Mouse (Mus musculus): ENCODE data around the gene Slirp. TPM values are rescaled to one million over a fixed set of nuclear protein-coding genes. Genes with fewer than 3 reads are reported as not detected.

Slirp gene
- total RNA-seq, 2 experiments from 2014 or later: 141 to 180 TPM

DNA sequence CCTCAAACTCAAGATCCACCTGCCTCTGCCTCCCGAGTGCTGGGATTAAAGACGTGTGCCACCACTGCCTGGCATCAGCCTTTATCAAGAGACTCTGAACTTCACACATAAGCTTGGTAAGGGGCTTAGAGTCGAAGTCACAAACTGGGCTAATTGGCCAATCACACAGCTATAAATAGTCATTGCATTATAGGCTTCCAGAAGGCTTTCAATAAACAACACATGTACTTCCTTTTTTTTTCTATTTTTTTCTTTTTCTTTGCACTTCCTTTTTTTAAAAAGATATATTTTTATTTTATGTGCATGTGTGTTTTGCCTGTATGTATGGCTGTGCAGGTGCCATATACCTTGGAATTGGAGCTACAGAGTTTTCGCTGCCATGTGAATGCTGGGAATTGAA is 28.3 kb upstream of the Slirp start:
- intact Hi-C loops (cut with DNase I): loop anchor here (5.0 kb wide), 1 partner anchor 148 kb away; the partner anchor contains the start of genes Ahsa1 and Vipas39
- Histone ChIP-seq H3K27ac (no peak overlapping the region), H3K4me3 (no peak overlapping the region)
- TF ChIP-seq CTCF (IDR thresholded peaks at IDR 0.05): no peak
- DNase-seq: no peak

DNA sequence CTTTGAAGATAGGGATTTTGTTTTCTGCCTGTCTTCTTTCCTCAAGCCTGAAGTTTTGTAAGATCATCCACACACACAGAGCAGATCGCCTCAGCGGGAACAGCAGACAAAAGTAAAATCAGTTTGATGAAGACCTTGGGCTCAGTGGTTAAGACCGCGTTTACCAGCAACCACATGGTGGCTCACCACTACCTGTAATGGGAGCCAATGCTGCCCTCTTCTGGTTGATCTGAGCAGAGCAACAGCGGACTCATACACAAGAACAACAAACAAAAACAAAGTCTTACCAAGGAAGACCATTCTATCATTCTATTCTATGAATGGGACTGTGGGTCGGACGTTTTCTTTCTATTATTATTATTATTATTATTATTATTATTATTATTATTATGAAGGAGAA is 27.0 kb upstream of the Slirp start:
- no peak overlapping the region for H3K4me3 ChIP-seq
- no peak overlapping the region for H3K27ac ChIP-seq
- TF ChIP-seq CTCF (IDR thresholded peaks at IDR 0.05): peak; percentile 74
- intact Hi-C loops (cut with DNase I): loop anchor here (5.0 kb wide), 1 partner anchor 149 kb away; the partner anchor contains the start of genes Ahsa1 and Vipas39
- DNase-seq: peak; percentile 56

DNA sequence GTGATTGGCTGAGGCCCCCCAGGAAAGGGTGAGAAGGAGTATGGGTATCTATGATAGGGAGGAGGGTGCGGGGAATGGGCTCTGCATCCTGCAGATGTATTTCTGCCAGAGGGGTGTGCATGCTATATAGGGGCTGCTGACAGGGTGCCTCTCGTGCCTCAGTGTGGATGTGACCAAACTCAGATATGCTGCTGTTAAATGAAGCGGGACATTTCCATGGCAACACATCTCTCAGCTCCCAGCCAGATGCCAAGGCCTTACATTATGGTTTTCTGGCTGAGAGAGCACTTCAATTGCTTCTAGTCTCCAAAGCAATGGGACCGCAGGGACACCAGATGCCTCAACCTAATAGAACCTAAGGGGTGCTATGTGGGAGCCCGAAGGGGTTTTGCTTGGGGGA is 24.8 kb upstream of the Slirp start:
- Histone ChIP-seq H3K27ac (no peak overlapping the region), H3K4me3 (no peak overlapping the region)
- TF ChIP-seq CTCF (IDR thresholded peaks at IDR 0.05): no peak
- DNase-seq: no peak
- intact Hi-C loops (cut with DNase I): loop anchor here (5.0 kb wide), 1 partner anchor 152 kb away; the partner anchor contains the start of genes Ahsa1 and Vipas39

DNA sequence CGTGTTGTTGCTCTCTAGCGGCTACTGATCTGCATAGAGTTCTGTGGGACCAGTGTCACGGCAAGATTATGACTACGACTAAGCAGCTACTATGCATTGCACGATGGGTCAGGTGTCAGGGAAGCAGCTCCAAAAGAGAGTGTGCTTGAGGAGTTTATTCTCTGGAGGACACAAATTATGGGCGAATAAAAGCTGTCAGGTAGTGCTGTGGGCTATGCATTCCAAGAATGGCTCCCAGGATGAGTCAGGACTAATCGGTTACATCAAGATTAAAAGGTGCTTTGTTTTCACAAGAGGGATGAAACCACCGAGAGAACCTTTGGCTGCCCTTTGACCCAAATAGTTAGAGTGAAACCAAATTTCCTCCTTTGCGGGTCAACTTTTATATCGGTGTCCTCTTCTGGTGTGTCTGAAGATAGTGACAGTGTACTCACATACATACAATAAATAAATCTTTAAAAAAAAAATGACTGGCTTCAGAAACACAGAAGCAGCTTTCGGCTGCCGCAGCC is 23.7 kb upstream of the Slirp start:
- no peak for DNase-seq
- no peak for TF ChIP-seq CTCF (IDR thresholded peaks at IDR 0.05)
- no peak overlapping the region for H3K27ac ChIP-seq
- H3K4me3 ChIP-seq: no peak overlapping the region
- intact Hi-C loops (cut with DNase I): loop anchor here (5.0 kb wide), 1 partner anchor 153 kb away; the partner anchor contains the start of genes Ahsa1 and Vipas39

DNA sequence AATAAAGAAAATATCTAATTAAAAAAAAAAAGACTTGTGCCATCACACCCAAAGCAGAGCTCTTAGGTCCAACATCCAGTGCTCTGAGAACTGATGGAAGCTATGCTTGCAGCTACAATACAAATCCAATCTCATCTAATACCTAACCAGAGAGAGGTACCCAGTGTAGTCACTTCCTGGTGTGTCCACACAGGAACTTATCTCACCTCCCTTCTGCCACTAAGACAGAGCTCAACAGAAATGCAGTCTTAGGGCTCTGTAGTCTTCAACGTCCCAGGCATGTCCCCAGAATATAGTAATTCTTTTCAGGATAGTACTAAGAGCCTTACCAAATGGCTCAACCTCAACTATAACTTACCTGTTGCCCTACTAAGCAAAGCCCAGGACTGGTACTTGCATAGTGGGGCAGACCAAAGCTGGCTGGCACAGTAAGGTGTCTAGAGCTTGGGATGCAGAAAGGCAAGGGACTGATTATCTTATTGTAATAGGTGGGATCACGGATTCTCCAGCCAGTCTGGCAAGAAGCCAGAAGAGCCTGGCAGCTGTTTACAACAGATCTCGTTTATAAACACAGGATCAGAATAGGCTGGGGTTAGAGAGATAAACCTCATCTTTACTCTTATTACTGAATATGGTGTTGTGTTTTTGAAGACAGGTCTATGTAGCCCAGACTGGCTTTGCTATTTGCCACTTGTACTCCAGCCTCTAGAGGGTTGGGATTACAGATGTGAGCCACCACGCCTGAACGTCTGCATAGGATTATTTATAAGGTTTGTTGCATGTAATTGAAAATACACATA is 21.8 kb upstream of the Slirp start:
- intact Hi-C loops (cut with DNase I): no loop called here
- Histone ChIP-seq H3K4me3 (no peak overlapping the region), H3K27ac (no peak overlapping the region)
- TF ChIP-seq CTCF (IDR thresholded peaks at IDR 0.05): no peak
- DNase-seq: no peak

DNA sequence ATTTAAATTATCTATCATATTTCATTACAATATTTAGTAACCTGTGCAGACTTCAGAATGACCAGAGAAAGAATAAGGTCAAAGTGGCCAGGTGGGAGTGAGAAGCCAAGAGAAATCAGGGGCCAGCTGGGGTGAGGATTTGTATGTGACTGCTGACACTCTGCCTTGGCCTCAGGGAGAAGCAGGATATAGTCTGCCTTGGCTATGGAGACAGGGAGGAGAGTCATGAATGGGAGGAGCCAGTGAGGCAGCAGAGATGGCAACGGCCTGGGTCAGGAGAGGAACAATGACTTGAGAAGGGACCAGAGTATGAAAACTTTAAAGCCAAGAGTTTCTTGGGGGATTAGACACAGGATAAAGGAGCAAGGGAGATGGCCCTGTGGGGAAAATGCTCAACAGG is 20.0 kb upstream of the Slirp start:
- H3K4me3 ChIP-seq: no peak overlapping the region
- intact Hi-C loops (cut with DNase I): no loop called here
- TF ChIP-seq CTCF (IDR thresholded peaks at IDR 0.05): no peak
- no peak for DNase-seq
- no peak overlapping the region for H3K27ac ChIP-seq

DNA sequence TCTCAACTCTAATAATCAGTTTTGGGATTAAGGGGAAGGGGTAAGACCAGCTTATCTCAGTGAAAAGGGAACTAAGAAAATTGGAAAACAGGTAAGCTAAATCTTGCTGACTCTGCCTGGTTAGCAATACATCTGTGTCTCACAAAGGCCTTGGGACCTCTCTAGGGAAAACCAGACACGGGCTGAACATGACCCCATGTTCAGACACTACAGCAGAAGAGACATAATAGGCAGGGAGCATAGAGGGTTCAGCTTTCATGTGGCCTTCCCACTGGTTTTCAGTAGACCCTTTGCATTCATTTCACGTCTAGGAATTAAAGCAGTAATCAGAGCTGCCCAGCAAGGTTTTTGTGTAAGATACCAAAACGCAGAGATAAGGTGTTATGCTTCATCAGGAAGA is 19.2 kb upstream of the Slirp start:
- H3K4me3 ChIP-seq: no peak overlapping the region
- H3K27ac ChIP-seq: no peak overlapping the region
- intact Hi-C loops (cut with DNase I): no loop called here
- no peak for TF ChIP-seq CTCF (IDR thresholded peaks at IDR 0.05)
- DNase-seq: no peak

DNA sequence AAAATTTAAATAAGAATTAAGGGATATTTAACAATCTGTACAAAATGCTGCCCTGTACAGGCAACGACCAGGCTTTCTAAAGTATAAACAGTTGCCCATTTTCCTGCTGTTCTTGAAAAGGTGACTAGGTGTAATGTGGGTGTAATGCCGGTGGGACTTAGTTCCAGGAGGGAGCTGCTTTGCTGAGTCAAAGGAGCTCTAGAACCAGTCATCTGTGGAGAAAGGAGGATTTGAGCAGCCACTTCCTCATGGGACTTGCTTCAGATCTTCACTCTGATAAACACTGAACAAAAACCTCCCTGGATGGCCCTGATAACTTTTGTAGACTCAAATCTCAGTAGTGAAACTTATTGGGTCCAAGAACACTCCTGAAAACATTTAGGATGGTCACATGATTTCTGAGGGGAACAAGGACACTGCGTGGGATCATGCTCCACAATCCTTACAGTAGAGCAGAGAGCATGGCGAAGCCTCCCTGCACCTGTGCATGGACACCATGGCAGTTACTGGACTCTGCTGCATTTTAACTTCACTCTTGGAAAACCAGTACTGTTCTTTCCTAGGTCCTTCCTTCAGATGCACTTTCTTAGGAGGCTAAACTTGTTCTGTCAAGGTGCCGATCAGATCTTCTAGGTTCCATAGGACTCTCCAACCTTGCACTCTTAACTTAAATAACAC is 17.2 kb upstream of the Slirp start:
- intact Hi-C loops (cut with DNase I): no loop called here

DNA sequence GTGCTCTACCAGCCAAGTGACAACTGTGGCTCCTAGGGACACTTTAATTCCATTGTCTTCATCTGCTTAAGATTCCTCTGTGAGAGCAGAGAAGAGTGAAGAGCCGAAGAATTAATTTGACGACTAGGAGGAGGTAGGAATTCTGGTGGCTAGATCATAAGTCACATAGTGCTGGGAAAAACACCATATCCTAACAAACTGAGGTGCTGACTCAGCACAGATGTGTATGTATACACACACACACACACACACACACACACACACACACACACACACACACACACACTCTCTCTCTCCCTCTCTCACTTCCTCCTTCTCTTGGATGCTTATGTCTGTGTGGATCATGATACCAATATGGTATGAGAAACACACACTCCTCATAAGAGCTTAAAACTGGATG is 15.4 kb upstream of the Slirp start:
- intact Hi-C loops (cut with DNase I): no loop called here
- H3K27ac ChIP-seq: no peak overlapping the region
- H3K4me3 ChIP-seq: no peak overlapping the region
- TF ChIP-seq CTCF (IDR thresholded peaks at IDR 0.05): no peak
- DNase-seq: no peak

More for the DNA sequence above, 17.2 kb upstream of the Slirp start:
- H3K27ac ChIP-seq: no peak overlapping the region
- TF ChIP-seq CTCF (IDR thresholded peaks at IDR 0.05): no peak
- no peak overlapping the region for H3K4me3 ChIP-seq
- no peak for DNase-seq

DNA sequence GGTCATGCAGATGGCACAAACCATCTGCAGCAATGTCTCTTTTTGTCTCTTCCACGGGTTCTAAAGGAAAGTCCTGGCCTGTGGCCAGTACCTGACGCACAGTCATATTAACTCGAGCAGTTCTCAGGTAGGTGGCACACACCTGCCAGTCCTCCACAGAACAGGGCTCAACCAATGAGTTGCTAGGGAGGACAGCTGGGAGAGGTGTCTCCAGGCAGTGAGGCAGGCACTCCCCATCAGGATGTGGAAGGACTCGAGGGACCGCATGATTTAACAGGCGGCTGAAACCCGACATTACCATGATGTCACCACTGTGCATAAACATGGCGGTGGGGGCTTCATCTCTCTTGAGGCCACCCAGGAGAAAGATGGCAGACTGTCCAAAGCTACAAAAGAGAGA is 14.8 kb upstream of the Slirp start:
- DNase-seq: no peak
- Histone ChIP-seq H3K27ac (no peak overlapping the region), H3K4me3 (no peak overlapping the region)
- intact Hi-C loops (cut with DNase I): no loop called here
- TF ChIP-seq CTCF (IDR thresholded peaks at IDR 0.05): no peak

DNA sequence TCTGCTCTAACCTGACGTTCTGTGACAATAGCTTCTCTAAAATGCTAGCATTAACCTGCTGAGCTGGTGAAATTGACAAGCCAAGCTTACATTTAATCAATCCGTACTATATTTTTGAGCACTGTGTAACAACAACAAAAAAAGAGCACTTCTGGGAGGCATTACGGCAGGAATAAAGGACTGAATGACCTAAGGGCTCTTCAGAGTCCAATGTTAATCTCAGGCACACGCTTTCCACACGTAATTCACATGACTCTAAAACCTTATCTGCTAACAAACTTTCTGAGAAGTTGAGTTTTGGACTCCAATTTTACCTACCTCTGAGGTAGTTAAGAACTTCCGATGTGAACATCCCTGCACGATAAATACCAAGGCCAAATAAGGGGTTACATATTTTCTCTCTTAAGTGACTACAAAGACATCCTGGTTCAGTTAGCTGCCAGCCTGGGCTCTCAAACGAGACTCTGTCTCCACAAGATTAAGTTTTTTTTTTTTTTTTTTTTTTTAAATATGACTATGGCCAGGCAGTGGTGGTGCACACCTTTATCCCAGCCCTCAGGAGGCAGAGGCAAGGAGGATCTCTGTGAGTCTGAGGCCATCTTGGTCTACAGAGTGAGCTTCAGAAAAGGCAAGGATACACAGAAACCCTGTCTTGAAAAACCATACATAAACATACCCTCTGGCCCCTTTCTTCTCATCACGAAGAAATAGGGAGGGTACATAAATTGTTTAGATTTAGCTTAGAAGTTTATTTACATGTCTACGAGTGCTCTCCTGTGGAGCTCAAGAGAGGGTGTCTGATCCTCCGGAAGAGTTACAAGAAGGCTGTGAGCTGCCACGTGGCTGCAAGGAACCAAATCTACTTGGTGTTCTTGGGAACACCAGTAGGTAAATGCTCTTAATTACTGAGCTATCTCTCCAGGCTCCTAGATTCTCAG is 1.2 kb upstream of the Slirp start:
- DNase-seq: no peak
- H3K27ac ChIP-seq: peak overlapping the region; percentile 90
- H3K4me3 ChIP-seq: peak overlapping the region; percentile 92
- intact Hi-C loops (cut with DNase I): no loop called here
- no peak for TF ChIP-seq CTCF (IDR thresholded peaks at IDR 0.05)

DNA sequence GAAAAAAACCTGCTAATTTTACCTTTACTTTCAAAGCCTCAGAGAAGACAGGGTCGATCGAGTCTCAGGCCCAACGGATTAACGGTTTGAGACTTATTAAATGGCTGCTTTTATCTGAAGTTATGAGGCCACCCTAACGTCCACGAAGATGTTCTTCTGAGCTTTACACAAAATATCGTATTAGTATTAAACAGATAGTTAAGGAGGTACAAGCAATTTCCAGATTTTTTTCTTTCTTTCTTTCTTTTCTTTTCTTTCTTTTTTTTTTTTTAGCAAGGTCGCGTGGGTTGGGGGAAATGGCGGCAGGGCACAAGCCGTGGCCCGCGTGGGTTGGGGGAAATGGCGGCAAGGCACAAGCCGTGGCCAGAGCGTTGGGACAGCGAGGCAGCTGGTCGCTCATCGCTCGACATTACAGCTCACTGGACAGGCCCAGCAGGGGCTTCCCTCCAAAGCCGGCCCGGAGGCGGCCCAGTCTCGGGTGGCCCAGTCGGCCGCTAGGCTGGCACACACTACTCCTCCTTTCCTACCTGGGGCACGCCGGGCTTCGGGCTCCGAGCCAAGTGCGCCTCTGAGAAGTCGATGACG is 489 bp upstream of the Slirp start:
- 0 out of 2 replicates have a peak, but pooled peaks have one; percentile 4 for TF ChIP-seq CTCF (IDR thresholded peaks at IDR 0.05)
- Histone ChIP-seq H3K4me3 (peak overlapping the region; percentile 92), H3K27ac (peak overlapping the region; percentile 90)
- intact Hi-C loops (cut with DNase I): no loop called here
- DNase-seq: no peak

All from gastrocnemius, adult 2 months (tissue).